Mouse (Mus musculus): ENCODE measurements around the gene H2afb1.
"Not testable (repeated sequence)": the region's sequence is repeated elsewhere in the genome, so short reads cannot be mapped to it uniquely, and the experiment has no call there.

The H2afb1 gene

GRCm38 (mm10) chrX:117014457-117014856 is at the start of gene H2afb1:
TSS of gene H2afb1 (plus strand) at chrX:117014757.
- not testable (repeated sequence) for DNase-seq (ENCODE audit: low spot score)

GRCm38 (mm10) chrX:117036085-117036484 is 21.5 kb downstream of the H2afb1 start:
- no peak for DNase-seq (ENCODE audit: low spot score)
